Mouse (Mus musculus): ENCODE measurements at regions not wholly inside any gene's neighbourhood (a gene's known extent, or its start where the extent isn't known, plus 50 kb on each side); places are given as distances from the start of the nearest gene placed in this dataset.

DNA sequence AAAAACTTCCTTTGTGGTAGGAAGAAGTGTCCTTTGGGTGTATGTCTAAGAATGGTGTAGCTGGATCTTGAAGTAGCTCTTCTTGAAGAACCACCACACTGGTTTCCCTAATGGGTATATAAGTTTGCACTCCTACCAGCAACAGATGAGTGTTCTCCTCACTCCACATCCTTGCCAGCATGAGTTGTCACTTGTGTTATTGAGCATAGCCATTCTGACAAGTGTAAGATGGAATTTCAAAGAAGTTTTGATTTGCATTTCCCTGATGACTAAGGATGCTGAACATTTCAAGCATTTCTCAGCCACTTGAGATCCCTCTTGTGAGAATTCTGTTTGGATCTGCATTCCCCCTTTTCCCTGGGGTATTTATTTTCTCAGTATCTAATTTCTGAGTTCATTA is 243.2 kb downstream of the Klf5 start:
- TF ChIP-seq CTCF (IDR thresholded peaks at IDR 0.05; ENCODE audit: insufficient read depth, low read length), result no peak
- no peak for TF ChIP-seq POLR2A (IDR thresholded peaks at IDR 0.05; ENCODE audit: borderline replicate concordance, extremely low read depth, low read depth, low read length)
- DNase-seq, result no peak
- no peaks in the 10 kb centered on the region for H3K4me1 ChIP-seq (ENCODE audit: control insufficient read depth, insufficient read depth, low read length)
- no peak overlapping the region for H3K4me3 ChIP-seq (replicated peaks; ENCODE audit: extremely low read depth, low read depth, low read length)

DNA sequence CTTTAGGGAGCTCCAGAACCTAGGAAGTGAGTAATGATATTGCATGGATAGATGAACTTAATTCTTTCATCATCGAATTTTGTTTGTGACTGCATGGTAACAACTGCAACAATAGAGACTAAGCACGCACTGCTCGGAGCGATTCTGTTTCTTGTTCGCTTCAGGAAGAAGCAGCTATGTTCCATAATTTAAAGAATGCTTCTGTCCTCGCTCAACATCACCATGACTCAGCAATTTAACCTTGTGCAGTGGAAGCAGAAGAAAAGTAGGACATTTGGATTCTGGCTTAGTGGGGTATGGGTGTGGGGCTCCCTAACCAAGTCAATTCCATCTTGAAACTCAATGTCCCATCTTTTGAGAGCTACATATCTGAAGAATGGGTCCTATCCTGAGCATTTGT is 249.4 kb downstream of the Klf5 start:
- no peak overlapping the region for H3K4me3 ChIP-seq (replicated peaks; ENCODE audit: extremely low read depth, low read depth, low read length)
- 85% methylated on average over 6 of the region's 6 CpGs for WGBS
- DNase-seq, result no peak
- no peak for TF ChIP-seq CTCF (IDR thresholded peaks at IDR 0.05; ENCODE audit: insufficient read depth, low read length)
- TF ChIP-seq POLR2A (IDR thresholded peaks at IDR 0.05; ENCODE audit: borderline replicate concordance, extremely low read depth, low read depth, low read length), result no peak
- H3K4me1 ChIP-seq (ENCODE audit: control insufficient read depth, insufficient read depth, low read length), result peaks cover 2% of the 10 kb centered on the region; the same call in 1 of the 2 replicates

DNA sequence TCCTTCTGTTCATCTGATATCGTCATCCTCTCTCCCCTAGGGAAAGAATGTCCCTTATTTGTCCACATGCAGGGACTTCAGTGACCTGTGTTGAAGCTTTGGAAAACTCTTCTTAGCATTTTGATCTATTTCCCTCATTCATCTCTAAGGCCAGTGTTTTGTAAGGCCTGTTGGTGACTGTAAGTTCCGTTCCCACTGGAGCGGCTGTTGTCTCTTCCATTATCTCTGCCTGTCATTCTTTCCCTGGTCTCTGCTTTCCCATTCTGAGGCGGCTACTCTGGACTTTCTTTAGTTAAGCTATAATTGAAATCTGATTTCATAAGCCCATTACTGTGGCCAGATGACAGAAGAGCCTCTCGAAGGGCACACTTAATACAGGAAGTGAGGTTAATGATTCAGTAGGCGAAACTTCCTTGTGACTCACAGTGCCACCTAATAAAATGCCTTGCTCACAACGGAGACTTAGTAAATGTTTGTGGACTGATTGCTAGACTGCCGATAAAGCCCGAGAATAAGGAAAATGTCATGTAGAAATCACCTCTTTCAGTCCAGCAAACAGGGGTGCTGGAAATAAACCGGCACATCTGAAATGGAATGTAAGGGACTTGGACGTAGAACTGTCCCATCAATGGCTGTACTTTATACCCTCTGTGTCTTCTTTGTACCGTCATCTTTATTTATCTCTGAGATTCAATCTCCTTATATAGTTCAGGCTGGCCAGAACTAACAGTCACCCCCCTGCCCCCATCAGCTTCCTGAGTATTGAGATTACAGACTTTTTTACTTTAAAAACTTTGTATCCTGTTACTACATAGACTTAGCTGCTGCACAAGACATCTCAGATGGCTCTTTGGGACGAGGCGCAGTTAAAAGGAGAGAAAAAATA is 250.1 kb downstream of the Klf5 start:
- H3K4me3 ChIP-seq (replicated peaks; ENCODE audit: extremely low read depth, low read depth, low read length), result no peak overlapping the region
- peaks cover 2% of the 10 kb centered on the region; the same call in 1 of the 2 replicates for H3K4me1 ChIP-seq (ENCODE audit: control insufficient read depth, insufficient read depth, low read length)
- TF ChIP-seq POLR2A (IDR thresholded peaks at IDR 0.05; ENCODE audit: borderline replicate concordance, extremely low read depth, low read depth, low read length), result no peak
- no peak for TF ChIP-seq CTCF (IDR thresholded peaks at IDR 0.05; ENCODE audit: insufficient read depth, low read length)
- DNase-seq, result peak; percentile 24
- 43% methylated on average over 14 of the region's 14 CpGs for WGBS

DNA sequence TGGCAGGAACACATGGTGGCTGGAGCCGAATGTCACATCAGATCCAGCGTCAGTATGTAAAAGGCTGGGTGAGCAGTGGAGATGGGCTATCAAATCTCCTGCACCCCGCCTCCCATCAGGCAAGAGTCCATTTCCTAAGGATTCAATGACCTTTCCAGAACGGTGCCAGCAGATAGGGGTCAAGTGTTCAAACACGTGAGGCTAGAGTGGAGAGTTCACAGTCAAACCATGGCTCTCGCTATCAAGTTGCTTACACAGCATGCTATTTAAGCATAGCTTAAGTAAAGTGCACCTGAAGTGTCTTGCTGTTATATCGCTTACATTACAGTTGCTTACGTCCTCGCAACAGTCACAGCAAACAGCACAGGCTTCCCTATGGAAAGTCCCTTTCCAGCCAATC is 265.5 kb downstream of the Klf5 start:
- Histone ChIP-seq H3K4me3 (replicated peaks; ENCODE audit: extremely low read depth, low read depth, low read length) (no peak overlapping the region), H3K4me1 (ENCODE audit: control insufficient read depth, insufficient read depth, low read length) (no peaks in the 10 kb centered on the region; the same call in 1 of the 2 replicates)
- TF ChIP-seq POLR2A (IDR thresholded peaks at IDR 0.05; ENCODE audit: borderline replicate concordance, extremely low read depth, low read depth, low read length) (no peak), CTCF (IDR thresholded peaks at IDR 0.05; ENCODE audit: insufficient read depth, low read length) (no peak)
- 59% methylated on average over 9 of the region's 9 CpGs for WGBS
- DNase-seq, result peak; percentile 55

DNA sequence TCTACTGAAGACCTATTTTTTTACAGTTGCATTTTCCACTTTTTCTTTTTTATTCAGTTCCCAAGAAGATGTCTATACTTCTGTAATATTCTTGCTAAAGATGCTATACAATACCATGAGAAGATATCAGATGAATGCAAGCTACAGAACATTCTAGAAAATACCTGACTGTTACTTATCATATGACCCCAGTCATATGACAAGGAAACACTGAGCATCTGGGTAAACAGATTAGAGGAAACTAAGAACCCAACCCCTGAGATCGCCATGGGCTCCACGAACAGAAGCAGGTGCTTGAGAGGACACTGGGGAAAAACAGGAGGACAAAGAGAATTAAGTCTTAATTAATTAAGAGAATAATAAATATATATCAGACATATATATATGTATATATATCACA is 275.7 kb downstream of the Klf5 start:
- WGBS, result 70% methylated on average over 2 of the region's 2 CpGs
- no peak overlapping the region for H3K4me3 ChIP-seq (replicated peaks; ENCODE audit: extremely low read depth, low read depth, low read length)
- H3K4me1 ChIP-seq (ENCODE audit: control insufficient read depth, insufficient read depth, low read length), result no peaks in the 10 kb centered on the region
- TF ChIP-seq POLR2A (IDR thresholded peaks at IDR 0.05; ENCODE audit: borderline replicate concordance, extremely low read depth, low read depth, low read length) (no peak), CTCF (IDR thresholded peaks at IDR 0.05; ENCODE audit: insufficient read depth, low read length) (no peak)
- DNase-seq, result no peak

DNA sequence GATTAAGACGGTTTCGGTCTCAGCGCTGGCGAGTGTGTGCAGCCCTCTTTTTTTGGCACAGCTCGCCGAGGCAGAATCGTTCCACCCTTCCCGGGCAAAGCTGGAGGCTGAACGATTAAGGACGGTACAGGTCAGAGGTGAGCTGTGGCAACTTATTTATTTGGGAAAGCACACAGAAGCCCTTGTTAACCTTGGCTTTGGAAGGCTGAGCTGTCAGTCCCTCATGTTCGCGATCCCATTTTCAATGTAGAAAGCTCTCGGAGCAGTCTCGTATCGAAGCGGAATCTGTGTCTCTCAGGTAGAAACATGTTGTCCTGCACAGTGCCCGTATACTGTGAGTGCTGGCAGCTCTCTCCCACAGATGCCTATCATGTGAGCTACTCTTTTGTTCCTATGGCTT is 280.2 kb downstream of the Klf5 start:
- no peak for TF ChIP-seq CTCF (IDR thresholded peaks at IDR 0.05; ENCODE audit: insufficient read depth, low read length)
- TF ChIP-seq POLR2A (IDR thresholded peaks at IDR 0.05; ENCODE audit: borderline replicate concordance, extremely low read depth, low read depth, low read length), result peak; percentile 29; the same call in 1 of the 2 replicates
- 42% methylated on average over 17 of the region's 17 CpGs for WGBS
- peak overlapping the region; percentile 29 for H3K4me3 ChIP-seq (replicated peaks; ENCODE audit: extremely low read depth, low read depth, low read length)

DNA sequence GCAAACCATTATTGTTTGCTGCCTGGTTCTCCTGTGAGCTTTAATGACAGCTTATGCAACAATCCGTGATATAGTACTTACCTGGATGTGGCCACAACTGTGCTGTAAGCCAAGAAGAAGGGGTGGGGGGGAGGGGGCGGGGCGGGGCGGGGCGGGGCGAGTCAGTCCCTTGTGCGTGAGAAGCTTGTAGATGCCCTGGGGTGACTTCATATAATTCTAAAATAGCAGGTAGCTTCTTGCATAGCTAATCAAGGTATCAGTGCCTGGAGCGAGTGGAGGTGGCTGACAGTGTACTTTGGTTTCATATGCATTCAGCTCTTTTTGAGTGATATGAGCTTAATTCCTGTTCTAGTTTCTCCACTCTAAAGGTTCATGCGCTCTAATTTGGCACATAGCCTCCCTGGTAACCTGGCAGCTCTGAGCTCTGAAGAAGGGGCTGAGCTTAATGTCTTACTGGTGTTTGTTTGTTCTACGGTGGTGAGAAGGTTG is 280.8 kb downstream of the Klf5 start:
- WGBS, result 20% methylated on average over 10 of the region's 10 CpGs
- H3K4me3 ChIP-seq (replicated peaks; ENCODE audit: extremely low read depth, low read depth, low read length), result peak overlapping the region; percentile 49
- peaks cover 2% of the 10 kb centered on the region; the same call in 1 of the 2 replicates for H3K4me1 ChIP-seq (ENCODE audit: control insufficient read depth, insufficient read depth, low read length)
- DNase-seq, result peak; percentile 50
- TF ChIP-seq CTCF (IDR thresholded peaks at IDR 0.05; ENCODE audit: insufficient read depth, low read length) (no peak), POLR2A (IDR thresholded peaks at IDR 0.05; ENCODE audit: borderline replicate concordance, extremely low read depth, low read depth, low read length) (no peak)

More for the DNA sequence above, 280.2 kb downstream of the Klf5 start:
- peaks cover 2% of the 10 kb centered on the region; the same call in 1 of the 2 replicates for H3K4me1 ChIP-seq (ENCODE audit: control insufficient read depth, insufficient read depth, low read length)
- DNase-seq, result peak; percentile 54

DNA sequence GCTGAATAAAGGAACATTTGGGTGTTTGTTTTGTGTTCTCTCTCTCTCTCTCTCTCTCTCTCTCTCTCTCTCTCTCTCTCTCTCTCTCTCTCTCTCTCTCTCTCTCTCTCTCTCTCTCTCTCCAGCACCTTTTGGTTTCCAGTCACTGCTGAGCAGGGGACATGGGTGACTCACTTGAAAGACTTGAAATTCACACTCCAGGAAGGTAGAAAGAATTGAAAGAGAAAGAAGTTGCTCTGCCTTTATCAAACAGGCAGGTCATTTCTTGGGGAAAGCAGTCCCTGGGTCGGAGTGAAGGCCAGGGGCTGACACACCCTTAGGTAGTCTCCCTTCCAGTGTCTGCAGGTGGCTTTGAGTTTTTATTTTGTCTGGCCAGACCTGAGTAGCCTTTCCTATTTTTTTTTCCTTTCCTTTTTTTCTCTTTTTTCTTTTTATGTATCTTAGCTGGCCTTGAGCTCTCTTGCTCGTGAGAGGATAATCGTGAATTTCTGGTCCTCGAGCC is 281.3 kb downstream of the Klf5 start:
- H3K4me1 ChIP-seq (ENCODE audit: control insufficient read depth, insufficient read depth, low read length), result peaks cover 2% of the 10 kb centered on the region; the same call in 1 of the 2 replicates
- no peak for DNase-seq
- 52% methylated on average over 4 of the region's 4 CpGs for WGBS
- TF ChIP-seq POLR2A (IDR thresholded peaks at IDR 0.05; ENCODE audit: borderline replicate concordance, extremely low read depth, low read depth, low read length) (no peak), CTCF (IDR thresholded peaks at IDR 0.05; ENCODE audit: insufficient read depth, low read length) (no peak)
- H3K4me3 ChIP-seq (replicated peaks; ENCODE audit: extremely low read depth, low read depth, low read length), result no peak overlapping the region

DNA sequence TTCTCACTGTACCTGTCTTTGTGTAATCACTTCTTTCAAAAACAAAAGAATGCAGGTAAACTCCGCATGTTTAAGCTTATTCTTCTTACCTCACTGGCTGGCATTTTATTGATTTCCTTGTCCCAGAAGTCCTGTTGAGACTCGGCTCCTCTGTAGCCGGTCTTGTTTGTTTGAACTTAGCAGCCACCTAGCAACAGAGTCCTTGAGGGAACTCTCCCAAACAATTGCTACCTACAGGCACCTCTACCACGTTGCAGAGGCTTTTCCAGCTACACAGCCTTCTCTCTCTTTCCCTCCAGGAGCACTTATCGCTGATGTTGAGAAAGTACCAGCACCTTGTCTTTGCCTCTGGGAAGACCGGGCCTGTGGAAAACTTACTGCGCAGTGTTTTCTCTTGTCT is 285.7 kb downstream of the Klf5 start:
- Histone ChIP-seq H3K4me1 (ENCODE audit: control insufficient read depth, insufficient read depth, low read length) (peaks cover 5% of the 10 kb centered on the region; the same call in 1 of the 2 replicates), H3K4me3 (replicated peaks; ENCODE audit: extremely low read depth, low read depth, low read length) (no peak overlapping the region)
- 33% methylated on average over 7 of the region's 7 CpGs for WGBS
- TF ChIP-seq CTCF (IDR thresholded peaks at IDR 0.05; ENCODE audit: insufficient read depth, low read length), result no peak
- no peak for TF ChIP-seq POLR2A (IDR thresholded peaks at IDR 0.05; ENCODE audit: borderline replicate concordance, extremely low read depth, low read depth, low read length)
- peak; percentile 41 for DNase-seq

Measured in lung, adult 2 months (tissue).